Mouse (Mus musculus) layer of hippocampus, adult 11-12 months (tissue): ENCODE results near the gene Ubqln4.

Experiments used
- DNase-seq: peaks from one replicate; pipeline ENCODE4 v3.0.0; 2022; ENCODE audit warnings: low spot score

Gene Ubqln4

GRCm38 (mm10) chr3:88542486-88542885, 11.1 kb upstream of the Ubqln4 start:
- DNase-seq, result no peak

DNA sequence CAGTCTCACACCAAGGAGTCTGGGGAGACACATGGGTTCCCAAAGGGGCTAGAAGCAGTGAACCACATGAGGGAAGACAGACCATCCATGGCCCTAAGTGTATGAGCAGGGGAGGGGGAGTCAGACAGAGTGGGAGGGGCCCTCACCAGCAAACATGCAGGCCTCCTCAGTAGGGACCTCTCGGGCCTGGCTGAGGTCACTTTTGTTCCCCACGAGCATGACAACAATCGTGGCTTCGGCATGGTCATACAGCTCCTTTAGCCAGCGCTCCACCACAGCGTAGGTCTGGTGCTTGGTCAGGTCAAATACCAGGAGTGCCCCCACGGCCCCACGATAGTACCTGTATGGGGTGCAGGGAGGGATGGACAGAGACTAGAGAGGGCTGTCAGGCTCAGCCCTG, 10.4 kb upstream of the Ubqln4 start:
- no peak for DNase-seq

DNA sequence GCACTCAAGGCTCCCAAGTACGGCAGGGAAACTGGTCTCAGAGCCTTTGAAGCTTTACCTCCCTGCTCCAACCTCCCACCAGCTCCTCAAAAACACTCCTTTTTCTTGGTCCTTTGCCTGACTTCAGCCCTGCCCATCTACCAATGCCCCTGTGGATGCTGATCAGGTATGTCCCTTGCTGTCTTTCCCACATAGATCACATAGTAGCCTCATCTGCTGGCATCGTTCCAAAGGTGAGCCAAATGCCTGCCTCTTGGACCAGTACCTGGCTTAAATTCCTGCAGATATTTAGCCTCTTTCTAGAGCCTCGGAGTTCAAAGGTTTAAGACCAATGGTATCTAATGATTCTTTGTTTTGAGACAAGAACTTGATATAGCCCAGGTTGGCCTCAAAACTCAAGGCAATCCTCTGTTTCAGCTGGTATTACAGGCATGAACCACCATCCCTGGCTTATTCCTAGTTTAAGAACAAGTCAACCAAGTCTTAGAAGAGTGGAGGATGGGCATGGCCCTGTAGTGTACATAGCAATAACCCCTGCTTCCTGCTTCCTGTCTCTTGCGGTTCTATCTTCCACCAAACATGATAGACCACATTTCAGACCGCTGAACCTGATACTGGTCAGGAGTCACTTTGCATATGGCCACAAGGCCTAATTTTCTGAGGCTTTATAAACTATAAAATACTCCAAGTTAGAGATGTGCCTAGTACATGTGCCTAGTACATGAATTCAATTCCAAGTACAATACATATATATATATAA, 9.7 kb upstream of the Ubqln4 start:
- DNase-seq, result no peak

GRCm38 (mm10) chr3:88544514-88544913, 9.0 kb upstream of the Ubqln4 start:
- DNase-seq, result no peak

DNA sequence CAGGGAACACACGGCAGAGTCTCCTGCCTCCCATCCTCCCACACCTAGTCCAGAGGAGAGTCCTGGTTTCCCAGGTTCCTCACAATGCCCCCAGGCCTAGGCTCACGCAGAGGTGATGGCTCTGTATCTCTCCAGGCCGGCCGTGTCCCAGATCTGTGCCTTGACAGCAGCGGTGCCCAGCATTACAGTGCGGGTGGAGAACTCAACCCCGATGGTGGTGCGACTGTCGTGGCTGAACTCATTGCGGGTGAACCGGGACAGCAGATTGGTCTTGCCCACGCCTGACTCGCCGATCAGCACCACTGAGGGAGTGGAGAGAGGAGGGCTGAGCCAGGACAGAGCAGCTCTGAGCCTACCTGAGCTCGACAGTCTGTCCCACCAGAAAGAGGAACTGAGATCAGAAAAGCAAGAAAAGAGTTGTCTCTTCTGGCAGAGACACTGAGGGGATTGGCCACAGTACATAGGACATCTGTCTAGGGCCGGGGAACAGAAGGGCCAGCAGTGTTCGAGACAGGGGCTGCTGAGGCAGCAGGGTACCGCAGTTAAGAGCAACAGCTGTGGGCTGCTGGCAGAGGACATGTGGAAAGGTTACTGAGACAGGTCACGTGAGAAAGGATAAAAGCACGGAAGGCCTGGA, 8.5 kb upstream of the Ubqln4 start:
- no peak for DNase-seq

- DNase-seq, result no peak
These were observed 6.7 kb upstream of the Ubqln4 start for GRCm38 (mm10) chr3:88546674-88547418.

- DNase-seq, result no peak
These were observed 5.2 kb upstream of the Ubqln4 start, which contains the start of gene Rab25 for GRCm38 (mm10) chr3:88548180-88548917. Gene Rab25 (minus strand): TSS chr3:88548300.

DNA sequence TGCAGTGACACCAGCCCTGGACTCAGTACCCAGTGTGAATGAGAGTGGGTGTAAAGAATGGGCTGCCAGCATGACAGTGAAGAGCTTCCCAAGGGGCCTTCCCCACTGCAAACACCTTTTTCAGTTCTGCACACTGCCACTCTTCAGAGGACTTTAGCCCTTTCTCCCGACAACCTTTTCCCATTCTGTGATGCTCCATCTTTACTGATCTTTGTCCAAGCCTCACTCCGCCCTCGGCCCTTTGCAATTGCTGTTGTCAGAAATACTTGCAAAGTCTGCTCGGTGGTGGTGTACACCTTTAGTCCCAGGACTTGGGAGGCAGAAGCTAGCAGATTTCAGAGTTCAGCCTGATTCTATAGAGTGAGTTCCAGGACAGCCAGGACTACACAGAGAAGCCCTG, 2.0 kb upstream of the Ubqln4 start:
- DNase-seq, result no peak

DNA sequence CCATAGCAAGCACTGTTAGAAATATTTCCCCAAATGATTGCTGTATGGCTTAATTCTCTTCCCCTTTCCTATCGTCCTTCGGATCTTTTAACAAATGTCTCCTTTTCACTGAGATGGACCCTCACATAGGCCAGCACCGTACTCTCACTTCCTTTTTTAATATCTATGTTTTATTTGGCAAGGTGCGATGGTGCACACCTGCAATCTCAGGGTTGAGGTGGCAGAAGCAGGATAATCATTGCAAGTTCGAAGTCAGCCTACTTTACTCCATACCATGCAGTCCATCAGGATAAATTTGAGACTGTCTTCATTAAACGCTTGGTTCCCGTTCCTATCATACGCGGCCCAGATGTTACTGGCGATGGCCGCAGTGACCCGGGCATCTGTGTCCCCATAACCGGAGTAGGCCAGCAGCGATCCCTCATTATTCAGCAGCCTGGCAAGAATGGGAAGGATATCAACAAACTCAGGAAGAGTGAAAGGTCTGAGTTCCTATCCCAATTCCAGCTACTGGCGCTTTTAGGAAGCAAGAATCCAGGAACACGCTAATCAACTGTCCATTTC, 1.4 kb upstream of the Ubqln4 start:
- no peak for DNase-seq

DNA sequence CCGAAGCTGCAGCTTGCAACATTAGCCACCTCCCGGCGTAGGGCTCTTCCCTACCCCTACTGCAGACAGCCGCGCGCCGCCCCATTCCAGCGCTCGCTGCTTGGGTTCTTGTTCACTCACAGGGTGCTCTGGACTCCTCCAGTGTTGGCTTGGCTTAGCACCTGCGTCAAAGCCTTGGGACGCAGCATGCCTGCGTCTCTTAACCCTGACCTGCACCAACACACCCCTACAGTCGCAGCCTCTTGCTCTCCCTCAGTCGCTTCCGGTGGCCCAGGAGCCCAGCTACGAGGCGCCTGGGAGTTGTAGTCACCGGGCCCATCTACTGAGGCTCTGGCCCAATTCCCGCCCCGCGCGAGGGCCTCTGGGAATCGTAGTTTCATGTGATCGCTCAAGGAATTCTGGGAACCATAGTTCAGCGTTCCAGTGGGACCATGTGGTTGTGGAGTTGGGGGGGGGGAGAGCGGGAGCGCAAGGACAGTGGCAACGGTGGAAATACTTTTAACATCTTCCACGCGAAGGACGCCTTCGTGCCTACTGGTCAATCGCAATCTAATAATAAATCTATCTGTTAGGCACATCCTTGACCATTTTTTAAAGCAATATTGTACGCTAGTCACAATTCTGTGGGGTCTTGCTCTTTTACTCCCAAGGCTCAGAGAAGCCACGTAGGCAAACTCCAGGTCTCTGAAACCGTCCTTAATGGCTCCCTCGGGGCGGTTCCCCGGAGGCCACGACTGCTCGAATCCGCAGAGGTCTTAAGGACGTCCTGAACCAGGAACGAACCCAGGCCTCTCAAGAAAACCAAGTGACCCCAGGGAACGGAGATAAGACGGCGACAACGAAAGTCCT, 658 bp upstream of the Ubqln4 start, which contains the start of gene Lamtor2:
Gene Lamtor2 (minus strand): TSS at position 399 of the 849 bp plus-strand sequence.
- DNase-seq, result peak; percentile 99

DNA sequence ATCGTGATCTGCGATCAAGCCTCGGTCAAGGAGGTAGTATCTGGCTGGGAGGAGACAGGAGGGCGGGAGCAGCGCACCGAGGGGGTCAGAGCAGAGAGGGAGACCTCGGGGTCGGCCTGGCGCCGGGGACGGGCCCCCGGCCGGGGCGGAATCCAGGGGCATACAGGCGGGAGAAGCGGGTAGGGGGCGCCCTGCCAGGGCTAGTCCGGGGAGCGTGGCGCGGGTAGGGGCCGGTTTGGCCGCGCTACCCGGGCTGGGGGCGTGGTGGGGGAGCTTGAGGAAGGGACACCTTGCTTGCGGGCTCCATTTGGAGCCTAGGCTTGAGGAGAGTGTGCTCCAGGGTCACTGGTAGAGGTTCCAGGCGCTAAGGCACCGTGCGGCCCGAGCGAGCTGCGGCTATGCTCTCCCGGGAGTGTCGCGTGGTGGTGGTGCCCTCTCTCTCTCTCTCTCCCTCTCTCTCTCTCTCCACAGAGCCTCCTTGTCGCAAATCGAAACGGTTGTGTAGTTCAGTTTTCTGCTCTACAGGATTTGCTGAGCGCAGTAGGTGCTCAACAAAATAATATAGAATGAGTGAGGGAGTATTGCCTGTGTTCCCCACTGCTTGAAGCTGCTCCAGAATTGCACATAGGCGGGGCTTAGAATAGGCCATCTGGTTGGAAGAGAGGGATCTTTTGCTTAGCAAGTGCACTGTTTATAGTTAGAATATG, 475 bp downstream of the Ubqln4 start:
- DNase-seq, result no peak

GRCm38 (mm10) chr3:88555069-88555605, 1.6 kb downstream of the Ubqln4 start:
- DNase-seq, result no peak

DNA sequence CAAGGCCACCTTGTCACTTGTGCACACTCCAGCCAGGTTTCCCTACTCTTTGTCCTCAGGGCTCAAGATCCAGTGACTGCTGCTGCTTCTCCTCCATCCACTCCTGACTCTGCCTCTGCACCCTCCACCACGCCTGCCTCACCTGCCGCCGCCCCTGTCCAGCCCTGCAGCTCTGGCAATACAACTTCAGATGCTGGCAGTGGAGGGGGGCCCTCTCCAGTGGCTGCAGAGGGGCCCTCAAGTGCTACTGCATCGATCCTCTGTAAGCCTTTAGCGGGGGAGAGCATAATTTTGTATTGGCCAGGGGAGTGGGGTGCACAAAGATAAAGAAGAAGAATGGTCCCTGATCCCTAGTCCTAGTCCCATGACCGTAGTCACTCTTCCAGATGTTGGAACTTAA, 2.2 kb downstream of the Ubqln4 start:
- DNase-seq, result no peak

DNA sequence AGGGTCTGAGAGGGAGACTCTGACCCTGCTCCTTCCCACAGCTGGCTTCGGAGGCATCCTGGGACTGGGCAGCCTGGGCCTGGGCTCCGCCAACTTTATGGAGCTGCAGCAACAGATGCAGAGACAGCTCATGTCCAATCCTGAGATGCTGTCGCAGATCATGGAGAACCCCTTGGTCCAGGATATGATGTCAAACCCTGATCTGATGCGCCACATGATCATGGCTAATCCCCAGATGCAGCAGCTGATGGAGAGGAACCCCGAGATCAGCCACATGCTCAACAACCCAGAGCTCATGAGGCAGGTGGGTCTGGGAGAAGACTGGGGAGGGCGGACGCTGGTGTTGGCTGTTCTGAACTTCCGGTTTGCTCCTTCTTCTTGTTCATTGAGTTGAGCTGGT, 3.1 kb downstream of the Ubqln4 start:
- DNase-seq, result no peak

DNA sequence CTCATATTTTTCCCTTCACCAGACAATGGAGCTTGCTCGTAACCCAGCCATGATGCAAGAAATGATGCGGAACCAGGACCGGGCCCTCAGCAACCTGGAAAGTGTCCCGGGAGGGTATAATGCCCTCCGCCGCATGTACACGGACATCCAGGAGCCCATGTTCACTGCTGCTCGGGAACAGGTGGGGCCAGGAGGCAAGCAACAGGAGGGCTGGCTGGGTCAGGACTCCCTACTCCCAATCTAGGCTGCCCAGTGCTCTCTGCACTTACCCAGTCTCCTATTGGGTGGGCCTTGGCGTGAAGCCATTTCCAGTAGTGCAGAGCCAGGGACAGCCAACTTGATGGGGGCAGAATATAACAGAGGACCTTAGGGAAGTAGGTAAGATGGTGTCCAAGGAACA, 6.0 kb downstream of the Ubqln4 start:
- DNase-seq, result no peak

GRCm38 (mm10) chr3:88561989-88562388, 8.4 kb downstream of the Ubqln4 start:
- DNase-seq, result no peak

GRCm38 (mm10) chr3:88563442-88563841, 9.9 kb downstream of the Ubqln4 start:
- DNase-seq, result no peak

DNA sequence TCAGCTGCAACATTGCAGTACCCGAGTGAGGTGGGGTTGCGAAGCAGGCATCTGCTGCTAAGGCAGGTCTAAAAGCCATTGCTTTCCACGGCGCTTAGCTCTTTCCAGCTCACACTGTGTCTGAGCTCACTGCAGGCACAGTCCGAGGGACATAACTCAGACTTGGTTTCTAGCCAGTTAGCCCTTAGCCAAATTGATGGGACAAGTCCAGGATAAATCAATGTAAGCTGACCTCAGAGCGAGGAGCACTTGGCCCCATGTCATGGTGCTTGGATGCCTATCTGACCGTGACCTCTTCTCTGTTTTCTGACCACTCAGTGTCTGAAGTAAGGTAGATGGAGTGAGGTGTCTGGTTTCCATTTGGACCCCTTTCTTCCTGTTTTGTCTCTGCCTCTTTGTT, 10.4 kb downstream of the Ubqln4 start:
- no peak for DNase-seq

GRCm38 (mm10) chr3:88566116-88566515, 12.6 kb downstream of the Ubqln4 start:
- no peak for DNase-seq

- no peak for DNase-seq
These were observed 13.0 kb downstream of the Ubqln4 start for GRCm38 (mm10) chr3:88566536-88567061.
